Mouse (Mus musculus) bone marrow macrophage, adult 2 months (primary cell): ENCODE measurements at regions not wholly inside any gene's neighbourhood (a gene's known extent, or its start where the extent isn't known, plus 50 kb on each side); places are given as distances from the start of the nearest gene placed in this dataset.
"Not testable (repeated sequence)": the region's sequence is repeated elsewhere in the genome, so short reads cannot be mapped to it uniquely, and the experiment has no call there.

Experiments used
- H3K27ac ChIP-seq: 2 replicates; pipeline ENCODE4 v1.5.1; 2012; ENCODE audit warnings: low read depth, low read length; ENCODE audit not compliant: insufficient read depth
- H3K4me1 ChIP-seq: 2 replicates; pipeline ENCODE4 v1.6.1; 2012; ENCODE audit warnings: low read length; ENCODE audit not compliant: control insufficient read depth, insufficient read depth
- H3K4me3 ChIP-seq: 2 replicates; pipeline ENCODE4 v1.5.1; 2012; ENCODE audit warnings: mild to moderate bottlenecking, low read length, moderate library complexity; ENCODE audit not compliant: insufficient read depth
- CTCF ChIP-seq: IDR thresholded peaks from 2 replicates; pipeline ENCODE4 v1.5.1; 2012; ENCODE audit warnings: low read depth, mild to moderate bottlenecking, low read length, moderate library complexity
- POLR2A ChIP-seq: IDR thresholded peaks from 2 replicates; pipeline ENCODE4 v1.6.1; 2012; ENCODE audit warnings: mild to moderate bottlenecking, low read depth, low read length, borderline replicate concordance

- not testable (repeated sequence) for H3K4me3 ChIP-seq, H3K4me1 ChIP-seq, H3K27ac ChIP-seq
Measured at GRCm38 (mm10) chr8:71779380-71779779, 53.9 kb upstream of the Fcho1 start.

GRCm38 (mm10) chr8:71778916-71779315, 53.4 kb upstream of the Fcho1 start:
- Histone ChIP-seq H3K27ac (no peak overlapping the region), H3K4me3 (no peak overlapping the region), H3K4me1 (no peaks in the 10 kb centered on the region)
- TF ChIP-seq CTCF (no peak), POLR2A (no peak)
